Mouse (Mus musculus) limb, embryonic 14.5 days (tissue): ENCODE measurements around the gene Lrp8. TPM values are rescaled to one million over a fixed set of nuclear protein-coding genes. Genes with fewer than 3 reads are reported as not detected.
A peak's percentile ranks its signal among the peaks of the same experiment; 100 is the strongest.

Source experiments
- ATAC-seq: fragments of 200-750 bp; cut with Nextera tagmentation; 2 replicates; pipeline ENCODE4 v1.8.0; 2017; ENCODE audit warnings: low read depth, moderate number of reproducible peaks, moderate TSS enrichment; ENCODE audit not compliant: low FRiP score
- DNase-seq: peaks from one replicate; pipeline ENCODE4 v3.0.0-alpha.2; 2015; ENCODE audit warnings: low spot score
- H3K27ac ChIP-seq: fragments of 300-500 bp; sonication (generic); replicated peaks from 2 replicates; pipeline ENCODE4 v1.5.1; 2014; ENCODE audit warnings: low read depth, mild to moderate bottlenecking, low read length, moderate library complexity, mixed read lengths
- H3K27me3 ChIP-seq: fragments of 300-500 bp; sonication (generic); 2 replicates; pipeline ENCODE4 v1.6.1; 2014; ENCODE audit warnings: low read length, mixed read lengths; ENCODE audit not compliant: control insufficient read depth, insufficient read depth
- H3K36me3 ChIP-seq: fragments of 300-500 bp; sonication (generic); 2 replicates; pipeline ENCODE4 v1.6.1; 2014; ENCODE audit warnings: mild to moderate bottlenecking, low read length, moderate library complexity, mixed read lengths; ENCODE audit not compliant: control insufficient read depth, insufficient read depth
- H3K4me1 ChIP-seq: fragments of 300-500 bp; sonication (generic); 2 replicates; pipeline ENCODE4 v1.6.1; 2014; ENCODE audit warnings: antibody characterized with exemption, low read length, mixed read lengths; ENCODE audit not compliant: control insufficient read depth, insufficient read depth
- H3K4me2 ChIP-seq: fragments of 300-500 bp; sonication (generic); replicated peaks from 2 replicates; pipeline ENCODE4 v1.6.1; 2014; ENCODE audit warnings: low read depth, mild to moderate bottlenecking, low read length, moderate library complexity; ENCODE audit not compliant: severe bottlenecking
- H3K4me3 ChIP-seq: fragments of 300-500 bp; sonication (generic); replicated peaks from 2 replicates; pipeline ENCODE4 v1.5.1; 2014; ENCODE audit warnings: low read length
- H3K9ac ChIP-seq: fragments of 300-500 bp; sonication (generic); 2 replicates; pipeline ENCODE4 v1.6.1; 2014; ENCODE audit warnings: mild to moderate bottlenecking, low read depth, low read length, moderate library complexity; ENCODE audit not compliant: severe bottlenecking
- H3K9me3 ChIP-seq: fragments of 300-500 bp; sonication (generic); 2 replicates; pipeline ENCODE4 v1.6.1; 2016; ENCODE audit warnings: low read length; ENCODE audit not compliant: control insufficient read depth
- POLR2A ChIP-seq: fragments of 200-500 bp; IDR thresholded peaks from 2 replicates; pipeline ENCODE4 v1.8.0; 2012; ENCODE audit warnings: inconsistent platforms, mild to moderate bottlenecking, moderate library complexity, borderline replicate concordance; ENCODE audit not compliant: insufficient read depth, insufficient read length; ENCODE audit errors: extremely low read depth
- WGBS: fragments of 180-500 bp; shearing (Covaris S2); extraction: QIAGEN DNeasy Blood & Tissue Kit; methylation state at CpG from one replicate; pipeline ENCODE4 v1.1.7; 2014; 5-methylcytosine and 5-hydroxymethylcytosine counted together
- polyA plus RNA-seq, 2 experiments: library from polyadenylated mRNA; depleted of rRNA in 1 of 2; stranded (reverse) in 1 of 2; unstranded in 1 of 2; fragments of >200 nt; fragmentation: Nextera tagmentation in 1 of 2; extraction: Ambion mirVana in 1 of 2; gene quantifications; 2 replicates each; pipeline versions ENCODE4 v1.2.1 to v1.2.3; 2012 to 2014

The Lrp8 gene
- polyA plus RNA-seq, 2 experiments: 3.2 to 10.5 TPM

GRCm38 (mm10) chr4:107775672-107776071 is 26.4 kb upstream of the Lrp8 start:
- Histone ChIP-seq H3K36me3 (no peaks in the 10 kb centered on the region), H3K4me2 (no peak overlapping the region), H3K4me1 (no peaks in the 10 kb centered on the region), H3K4me3 (no peak overlapping the region), H3K9ac (no peak overlapping the region), H3K27ac (no peak overlapping the region), H3K9me3 (no peaks in the 10 kb centered on the region), H3K27me3 (no peaks in the 10 kb centered on the region)
- peak; percentile 88 for ATAC-seq
- WGBS: 29% methylated on average over 7 of the region's 7 CpGs
- TF ChIP-seq POLR2A: no peak
- peak; percentile 24 for DNase-seq

- Histone ChIP-seq H3K4me2 (no peak overlapping the region), H3K27me3 (no peaks in the 10 kb centered on the region), H3K4me3 (no peak overlapping the region), H3K4me1 (no peaks in the 10 kb centered on the region), H3K9ac (no peak overlapping the region), H3K27ac (no peak overlapping the region), H3K36me3 (no peaks in the 10 kb centered on the region), H3K9me3 (no peaks in the 10 kb centered on the region)
- TF ChIP-seq POLR2A: no peak
- ATAC-seq (no peak), DNase-seq (no peak)
- WGBS: 89% methylated on average over 5 of the region's 5 CpGs
These were observed 24.9 kb upstream of the Lrp8 start for GRCm38 (mm10) chr4:107776990-107777673.

- Histone ChIP-seq H3K27me3 (no peaks in the 10 kb centered on the region), H3K4me3 (no peak overlapping the region), H3K36me3 (no peaks in the 10 kb centered on the region), H3K4me1 (0 out of 2 replicates have a peak, but pooled peaks cover 3% of the 10 kb centered on the region), H3K4me2 (no peak overlapping the region), H3K27ac (no peak overlapping the region), H3K9me3 (no peaks in the 10 kb centered on the region), H3K9ac (no peak overlapping the region)
- TF ChIP-seq POLR2A: no peak
- DNase-seq (no peak), ATAC-seq (no peak)
- 59% methylated on average over 10 of the region's 10 CpGs for WGBS
These were observed 18.5 kb upstream of the Lrp8 start for GRCm38 (mm10) chr4:107783541-107783940.

- no peak for TF ChIP-seq POLR2A
- H3K9ac ChIP-seq: no peak overlapping the region
These were observed 13.2 kb upstream of the Lrp8 start for GRCm38 (mm10) chr4:107788841-107789240.

GRCm38 (mm10) chr4:107800801-107801200 is 1.3 kb upstream of the Lrp8 start:
- H3K4me3 ChIP-seq: no peak overlapping the region
- no peak overlapping the region for H3K9ac ChIP-seq
- DNase-seq (no peak), ATAC-seq (no peak)
- no peak overlapping the region for H3K27ac ChIP-seq
- no peaks in the 10 kb centered on the region for H3K36me3 ChIP-seq
- H3K27me3 ChIP-seq: peaks cover 4% of the 10 kb centered on the region; the same call in 1 of the 2 replicates
- no peak overlapping the region for H3K4me2 ChIP-seq
- no peaks in the 10 kb centered on the region for H3K9me3 ChIP-seq
- WGBS: 75% methylated on average over 6 of the region's 6 CpGs
- H3K4me1 ChIP-seq: peaks cover 8% of the 10 kb centered on the region
- no peak for TF ChIP-seq POLR2A

More at GRCm38 (mm10) chr4:107788841-107789240, 13.2 kb upstream of the Lrp8 start:
- Histone ChIP-seq H3K4me2 (no peak overlapping the region), H3K36me3 (no peaks in the 10 kb centered on the region), H3K27ac (no peak overlapping the region), H3K27me3 (no peaks in the 10 kb centered on the region), H3K9me3 (no peaks in the 10 kb centered on the region), H3K4me3 (no peak overlapping the region), H3K4me1 (no peaks in the 10 kb centered on the region)
- ATAC-seq (no peak), DNase-seq (no peak)
- WGBS: 81% methylated on average over 6 of the region's 6 CpGs
